Mouse (Mus musculus) cerebellum, postnatal 36 days (tissue): Measurements from ENCODE around the gene Dcn.

Source experiments
- DNase-seq, 2 experiments: peaks; one replicate each; pipeline ENCODE4 v3.0.0; 2021 to 2022; ENCODE audit warnings: mixed read lengths in 2 of 2

Dcn gene

GRCm38 (mm10) chr10:97479004-97479766 is at the start of gene Dcn:
Gene Dcn, plus strand, starts transcription at chr10:97479609.
- DNase-seq: no peak

- peak; percentile 16 to 18 for DNase-seq
Observed at GRCm38 (mm10) chr10:97436662-97437061, 42.7 kb upstream of the Dcn start.

GRCm38 (mm10) chr10:97442300-97442699 is 37.1 kb upstream of the Dcn start:
- no peak for DNase-seq

GRCm38 (mm10) chr10:97446486-97446885 is 32.9 kb upstream of the Dcn start:
- no peak for DNase-seq

GRCm38 (mm10) chr10:97452886-97453285 is 26.5 kb upstream of the Dcn start:
- no peak for DNase-seq

GRCm38 (mm10) chr10:97453529-97453928 is 25.9 kb upstream of the Dcn start:
- no peak for DNase-seq

- DNase-seq: no peak
Observed at GRCm38 (mm10) chr10:97456993-97457392, 22.4 kb upstream of the Dcn start.

GRCm38 (mm10) chr10:97466818-97467217 is 12.6 kb upstream of the Dcn start:
- DNase-seq: no peak

- no peak for DNase-seq
Observed at GRCm38 (mm10) chr10:97469411-97470140, 9.8 kb upstream of the Dcn start.

GRCm38 (mm10) chr10:97475460-97475859 is 3.9 kb upstream of the Dcn start:
- no peak for DNase-seq

GRCm38 (mm10) chr10:97478259-97478658 is 1.1 kb upstream of the Dcn start:
- DNase-seq: no peak

GRCm38 (mm10) chr10:97482150-97482549 is 2.7 kb downstream of the Dcn start:
- DNase-seq: no peak

GRCm38 (mm10) chr10:97484049-97484448 is 4.6 kb downstream of the Dcn start:
- no peak for DNase-seq

GRCm38 (mm10) chr10:97485151-97485550 is 5.7 kb downstream of the Dcn start:
- no peak for DNase-seq

GRCm38 (mm10) chr10:97486085-97486484 is 6.7 kb downstream of the Dcn start:
- no peak for DNase-seq

- DNase-seq: no peak
Observed at GRCm38 (mm10) chr10:97487269-97487989, 8.0 kb downstream of the Dcn start.

- no peak for DNase-seq
Observed at GRCm38 (mm10) chr10:97492367-97492980, 13.1 kb downstream of the Dcn start.

GRCm38 (mm10) chr10:97497646-97498045 is 18.2 kb downstream of the Dcn start:
- DNase-seq: no peak

GRCm38 (mm10) chr10:97523366-97523765 is 44.0 kb downstream of the Dcn start:
- DNase-seq: no peak

- DNase-seq: no peak
Observed at GRCm38 (mm10) chr10:97535697-97536096, 56.3 kb downstream of the Dcn start.

- no peak for DNase-seq
Observed at GRCm38 (mm10) chr10:97536921-97537320, 57.5 kb downstream of the Dcn start.

GRCm38 (mm10) chr10:97538202-97538601 is 58.8 kb downstream of the Dcn start:
- no peak for DNase-seq

- no peak for DNase-seq
Observed at GRCm38 (mm10) chr10:97547740-97548139, 68.3 kb downstream of the Dcn start.
